Comparison of ENCODE assay signal across 21 mouse cellular contexts in the genomic region with DNA sequence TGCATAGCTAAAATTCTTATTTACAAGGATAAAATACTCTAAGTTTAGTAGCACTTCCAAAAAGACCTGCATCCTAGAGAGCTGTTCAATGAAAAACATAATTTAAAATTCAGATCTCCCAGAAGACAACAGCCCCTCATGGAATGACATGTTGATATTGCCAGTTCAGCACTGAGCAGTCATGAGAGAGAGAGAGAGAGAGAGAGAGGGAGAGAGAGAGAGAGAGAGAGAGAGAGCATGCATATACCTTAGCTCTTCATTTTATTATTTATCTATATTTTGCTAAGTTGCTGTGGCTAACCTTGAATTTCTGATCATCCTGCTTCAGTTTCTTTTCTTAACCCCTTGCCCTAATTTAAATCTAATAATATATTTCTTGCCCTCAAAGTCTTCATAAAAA. TPM values are rescaled to one million over a fixed set of nuclear protein-coding genes. Genes with fewer than 3 reads are reported as not detected.
A peak's percentile ranks its signal among the peaks of the same experiment; 100 is the strongest.
DNase-seq lines count a peak whose midpoint lies in the region; ATAC-seq and TF ChIP-seq lines count a peak whose summit lies in the region.
"Had no signal": no experiment of that assay in that cellular context is flagged by ENCODE, and none has a peak within 500 bp of the region (broad histone marks: within the 10 kb centered on the region; RNA-seq: fewer than 3 reads in every experiment).

No protein-coding gene starts in this region.

- H3K9ac ChIP-seq in ES-E14 (ENCODE audit: insufficient read depth, low read depth, low read length, poor library complexity, severe bottlenecking) = no peak overlapping the region
- 0 out of 2 replicates have a peak overlapping the region, but pooled peaks have one; percentile 31 for H3K9ac ChIP-seq in liver, embryonic 12.5 days
- no peak overlapping the region for H3K9ac ChIP-seq in liver, embryonic 15.5 days
- H3K9ac ChIP-seq: embryonic facial prominence, embryonic 12.5 days; embryonic facial prominence, embryonic 15.5 days; forebrain, postnatal 0 days; heart, embryonic 12.5 days; heart, embryonic 15.5 days; hindbrain, embryonic 14.5 days had no signal

- H3K27ac ChIP-seq in ES-E14 (ENCODE audit: insufficient read depth, low read depth, low read length, poor library complexity, severe bottlenecking) = no peak overlapping the region
- H3K27ac ChIP-seq in liver, embryonic 12.5 days = peak overlapping the region; percentile 96
- peak overlapping the region; percentile 77 for H3K27ac ChIP-seq in liver, embryonic 15.5 days (replicated peaks)
- H3K27ac ChIP-seq: embryonic facial prominence, embryonic 12.5 days; embryonic facial prominence, embryonic 15.5 days; gastrocnemius, adult 2 months; hindbrain, embryonic 10.5 days had no signal

- H3K4me3 ChIP-seq in ES-E14 (ENCODE audit: insufficient read depth in 1 of 2, low read depth in 1 of 2, low read length in 2 of 2, poor library complexity in 1 of 2, severe bottlenecking in 1 of 2) = no peak overlapping the region
- no peak overlapping the region for H3K4me3 ChIP-seq in liver, embryonic 12.5 days
- H3K4me3 ChIP-seq in liver, embryonic 15.5 days (replicated peaks) = no peak overlapping the region
- H3K4me3 ChIP-seq: embryonic facial prominence, embryonic 12.5 days; embryonic facial prominence, embryonic 15.5 days; gastrocnemius, adult 2 months; heart, embryonic 12.5 days; heart, embryonic 15.5 days; hindbrain, embryonic 10.5 days had no signal

- peak overlapping the region; percentile 51 for H3K4me2 ChIP-seq in liver, embryonic 12.5 days
- no peak overlapping the region; the same call in 1 of the 2 replicates for H3K4me2 ChIP-seq in liver, embryonic 15.5 days
- H3K4me2 ChIP-seq: embryonic facial prominence, embryonic 12.5 days; embryonic facial prominence, embryonic 15.5 days; heart, embryonic 12.5 days; heart, embryonic 15.5 days; hindbrain, embryonic 14.5 days had no signal

- in situ Hi-C loops in ES-E14 (cut with MboI; ENCODE audit: low sequenced_read_pairs in 2 of 2, unreplicated experiment in 2 of 2) = no loop called here

- H3K9me3 ChIP-seq in ES-E14 (ENCODE audit: control insufficient read depth, insufficient read depth, low read depth, low read length) = no peaks in the 10 kb centered on the region
- H3K9me3 ChIP-seq in liver, embryonic 12.5 days (replicated peaks) = no peaks in the 10 kb centered on the region
- H3K9me3 ChIP-seq in liver, embryonic 15.5 days (replicated peaks) = no peaks in the 10 kb centered on the region
- H3K9me3 ChIP-seq: embryonic facial prominence, embryonic 12.5 days; embryonic facial prominence, embryonic 15.5 days; heart, embryonic 12.5 days; heart, embryonic 15.5 days; hindbrain, embryonic 10.5 days had no signal

- H3K27me3 ChIP-seq in liver, embryonic 12.5 days (replicated peaks) = no peaks in the 10 kb centered on the region
- H3K27me3 ChIP-seq in liver, embryonic 15.5 days = no peaks in the 10 kb centered on the region
- H3K27me3 ChIP-seq: embryonic facial prominence, embryonic 12.5 days; embryonic facial prominence, embryonic 15.5 days; heart, embryonic 12.5 days; heart, embryonic 15.5 days; Patski had no signal

- ATAC-seq in liver, embryonic 12.5 days = peak; percentile 55
- peak; percentile 61 for ATAC-seq in liver, embryonic 15.5 days (ENCODE audit: insufficient read depth)
- ATAC-seq: inflammation-experienced regulatory T-cells, adult 6 months had no signal

- no peak for DNase-seq in ES-E14 (ENCODE audit: low read depth, low spot score)
- no peak for DNase-seq in adrenal gland, adult 2 months
- DNase-seq in gastrocnemius, postnatal 4 days (ENCODE audit: low spot score in 2 of 2) = no peak
- DNase-seq in kidney, postnatal 25 days = no peak
- DNase-seq: B cell, adult 2 months; cerebellum, adult 11 months; cerebellum, adult 2 months; gastrocnemius, postnatal 14 days; heart, postnatal 36 days had no signal

- H3K4me1 ChIP-seq in ES-E14 (ENCODE audit: control insufficient read depth in 2 of 2, insufficient read depth in 2 of 2, low read length in 2 of 2, poor library complexity in 1 of 2) = peaks cover 4 to 39% of the 10 kb centered on the region in 2 experiments; a peak in 2 of 4 replicates
- peaks cover 48% of the 10 kb centered on the region for H3K4me1 ChIP-seq in liver, embryonic 12.5 days
- peaks cover 54% of the 10 kb centered on the region for H3K4me1 ChIP-seq in liver, embryonic 15.5 days (replicated peaks)
- H3K4me1 ChIP-seq: embryonic facial prominence, embryonic 12.5 days; hindbrain, embryonic 10.5 days had no signal

- H3K36me3 ChIP-seq in ES-E14 (ENCODE audit: control insufficient read depth, insufficient read depth, low read length, poor library complexity, severe bottlenecking) = peaks cover 69% of the 10 kb centered on the region
- peaks cover 94% of the 10 kb centered on the region for H3K36me3 ChIP-seq in liver, embryonic 12.5 days
- H3K36me3 ChIP-seq in liver, embryonic 15.5 days (replicated peaks) = peaks cover 91% of the 10 kb centered on the region

TF ChIP-seq in ES-E14, 5 proteins besides CTCF, POLR2A, EP300 and RAD21:
- TF ChIP-seq ZNF384 (IDR thresholded peaks at IDR 0.05; ENCODE audit: low read depth, low read length) = 0 out of 2 replicates have a peak, but pooled peaks have one; percentile 48
- TF ChIP-seq ZC3H11A (IDR thresholded peaks at IDR 0.05; ENCODE audit: borderline replicate concordance, low read depth, low read length) = no peak
- no peak for TF ChIP-seq CHD2 (IDR thresholded peaks at IDR 0.05; ENCODE audit: low read depth, low read length)
- no peak for TF ChIP-seq HCFC1 (IDR thresholded peaks at IDR 0.05; ENCODE audit: borderline replicate concordance, insufficient read depth, low read length)
- TF ChIP-seq MAFK (IDR thresholded peaks at IDR 0.05; ENCODE audit: insufficient read depth, low read depth, low read length) = no peak

RNA-seq across cellular contexts. Expression of a gene that starts 14.2 kb away (rescaled TPM):
- 740 and 1,077 TPM in 2 replicates for total RNA-seq in ES-E14 (2012; rRNA removed)
- polyA plus RNA-seq in liver, embryonic 12.5 days (2016; fragmentation: Nextera tagmentation; extraction: Ambion mirVana) = 267 and 280 TPM in 2 replicates
- 197 and 199 TPM in 2 replicates for polyA plus RNA-seq in liver, embryonic 15.5 days (2015; fragmentation: Nextera tagmentation; extraction: Ambion mirVana)
- 1,000 to 10,000 TPM in 1 of 2 experiments, 100 to 1,000 TPM in 1; 736 to 1,496 TPM for total RNA-seq in adrenal gland, adult 2 months (2021)
- polyA plus RNA-seq in adrenal gland, adult 2 months (2012; rRNA removed) = 1,206 and 1,589 TPM in 2 replicates
- total RNA-seq in gastrocnemius, postnatal 4 days (2021) = 10 to 100 TPM; 53.7 to 62.8 TPM

Comparison
In these comparisons a context has a peak if more than half of its experiments do, and no peak if none do; other contexts are left out.
1. RNA of a gene that starts 14.2 kb away (total RNA-seq): 736 to 1,496 TPM in adrenal gland, adult 2 months and 740 to 1,077 TPM in ES-E14; 53.7 to 62.8 TPM in gastrocnemius, postnatal 4 days; every median in the first group is over 10 times any median in the second.